Mouse (Mus musculus): ENCODE measurements around the gene Adrb1.

Adrb1 gene

DNA sequence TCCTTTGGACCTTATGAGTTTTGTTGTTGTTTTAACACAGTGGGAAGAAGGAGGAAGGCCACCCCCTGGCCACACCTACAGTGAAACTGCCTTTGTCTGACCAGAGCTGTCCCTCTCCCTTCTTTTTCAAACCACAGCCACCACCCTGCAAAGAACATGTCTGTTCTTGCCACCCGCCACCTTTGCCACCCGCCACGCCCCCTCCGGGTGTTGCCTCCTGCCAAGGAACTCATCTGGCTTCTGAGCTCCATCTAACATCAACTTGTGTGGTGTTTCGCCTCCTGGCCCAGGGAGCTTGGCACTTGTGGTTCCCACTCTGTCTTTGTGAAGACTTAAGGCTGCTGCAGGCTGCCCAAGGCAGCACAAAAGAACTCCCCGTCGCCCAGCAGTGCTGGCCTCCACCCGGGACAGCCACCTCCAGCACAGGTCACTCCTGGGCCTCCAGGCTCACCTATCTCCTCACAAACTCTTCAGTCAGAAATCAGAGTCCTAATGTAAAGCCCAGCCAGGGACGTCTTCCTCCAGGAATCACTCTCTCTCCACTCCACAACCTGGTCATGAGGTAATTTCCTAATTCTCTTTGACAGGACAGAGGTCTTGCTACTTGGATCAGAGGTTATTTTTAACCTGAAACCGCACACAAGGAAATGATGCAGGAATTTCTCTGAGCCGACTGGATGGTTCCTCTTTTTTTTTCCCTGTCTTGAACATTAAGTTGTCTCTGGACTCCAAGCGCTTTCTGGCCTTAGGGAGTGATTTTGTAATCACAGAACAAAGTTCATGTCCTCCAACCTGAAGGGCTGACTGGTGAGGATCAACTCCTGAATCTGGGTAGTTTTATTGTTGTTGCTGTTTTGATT is 18.5 kb upstream of the Adrb1 start:
- no peak for DNase-seq (ENCODE audit: low spot score)

DNA sequence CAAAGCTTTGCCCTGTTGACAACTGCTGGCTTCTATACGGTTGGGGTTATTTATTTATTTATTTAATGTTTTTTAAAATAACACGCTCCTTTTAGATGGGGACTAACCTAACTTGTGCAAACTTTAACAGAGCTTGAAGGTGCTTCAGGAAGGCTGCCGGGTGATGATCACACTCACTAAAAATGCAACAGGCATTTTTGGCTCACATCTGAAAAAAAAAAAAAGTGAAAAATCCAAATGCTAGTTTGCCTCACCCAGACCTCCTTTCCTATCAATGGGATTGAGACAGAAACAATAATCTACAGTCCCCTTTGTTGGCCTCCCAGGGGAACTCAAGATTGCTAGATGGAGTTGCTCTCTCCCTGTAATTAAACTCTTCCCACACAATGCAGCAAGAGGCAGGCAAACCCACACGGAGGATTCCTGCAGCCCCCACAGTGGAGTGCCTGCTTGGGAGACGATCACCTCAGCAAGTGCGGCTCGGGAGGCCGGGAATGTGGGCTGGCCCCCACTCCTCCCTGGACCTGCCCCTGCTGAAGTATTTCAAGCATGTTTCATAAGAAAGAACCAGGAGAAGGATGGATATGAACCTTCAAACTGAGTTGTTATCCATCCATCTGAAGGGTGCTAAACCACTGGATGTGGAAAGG is 16.8 kb upstream of the Adrb1 start:
- no peak for DNase-seq (ENCODE audit: low spot score)

DNA sequence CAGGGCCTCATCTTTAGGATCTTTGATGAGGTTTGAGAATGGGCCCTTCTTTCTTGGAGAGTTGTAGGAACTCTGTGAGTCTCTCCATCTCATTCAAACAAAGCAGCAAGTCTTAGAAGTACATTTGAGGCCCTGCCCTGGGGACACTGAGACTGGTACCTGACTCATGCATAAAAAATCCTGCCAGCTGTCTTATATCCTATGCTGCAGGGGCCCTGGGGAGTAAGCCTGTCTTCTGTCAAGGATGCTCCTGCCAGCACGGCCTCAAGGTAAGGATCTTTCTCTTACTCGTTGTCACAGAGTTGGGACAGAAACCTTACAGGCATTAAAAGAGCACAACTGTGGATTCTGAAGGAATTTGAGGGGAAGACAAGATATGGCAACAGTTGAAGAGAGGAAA is 13.2 kb upstream of the Adrb1 start:
- no peak for DNase-seq (ENCODE audit: low spot score)

DNA sequence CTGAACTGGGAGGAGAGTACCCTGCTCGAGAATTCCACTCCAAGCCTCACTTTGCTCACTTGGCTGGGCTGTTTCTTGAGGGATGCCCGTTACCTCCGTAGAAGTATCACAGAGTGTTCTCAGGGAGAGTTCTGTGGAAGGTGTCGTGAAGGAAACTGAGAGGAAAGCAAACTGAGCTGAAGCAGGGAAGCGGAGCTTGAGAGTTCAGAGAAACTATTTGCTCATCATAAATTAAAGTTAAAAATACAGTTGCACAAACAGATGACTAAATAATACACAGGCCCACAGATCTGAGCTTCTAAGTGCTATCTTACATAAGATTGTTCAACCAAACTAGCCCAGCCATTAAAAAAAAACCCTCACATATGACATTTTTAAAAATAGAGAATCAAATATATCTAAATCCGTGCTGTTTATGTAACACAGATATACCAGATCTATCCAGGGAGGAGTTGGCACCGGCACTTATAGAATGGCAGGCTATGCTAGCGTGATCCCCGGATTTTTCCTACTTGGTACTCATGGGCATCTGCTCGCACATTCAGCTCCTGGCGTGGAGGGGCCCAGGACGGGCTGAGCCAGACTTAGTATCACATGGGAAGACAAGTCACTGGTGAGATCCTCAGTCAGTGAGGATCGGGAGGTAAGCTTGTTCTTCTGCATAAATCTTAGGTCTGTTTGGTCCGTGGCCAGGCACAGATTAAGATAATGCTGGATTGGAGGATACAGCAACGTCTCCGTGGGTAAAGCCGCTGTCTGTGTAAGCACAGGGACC is 11.7 kb upstream of the Adrb1 start:
- DNase-seq (ENCODE audit: low spot score) = no peak

DNA sequence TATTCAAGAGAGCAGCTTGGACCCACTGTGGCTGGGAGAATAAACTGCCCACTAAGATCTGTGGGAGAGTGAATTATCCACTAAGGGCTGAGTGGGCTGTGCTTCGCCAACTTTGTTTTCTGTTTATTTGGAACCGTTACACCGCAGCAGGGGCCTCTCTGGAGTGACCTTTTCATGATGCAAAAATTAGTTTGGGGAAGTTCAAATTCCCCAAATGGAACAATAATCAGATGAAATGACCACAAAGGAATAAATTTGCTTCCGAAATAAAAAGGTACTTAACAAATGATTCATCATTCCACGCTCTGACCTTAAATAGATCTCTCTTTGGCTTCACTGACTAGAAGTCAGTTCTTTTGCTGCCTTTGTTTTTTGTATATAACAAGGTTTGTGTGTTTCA is 8.4 kb upstream of the Adrb1 start:
- DNase-seq (ENCODE audit: low spot score) = no peak

DNA sequence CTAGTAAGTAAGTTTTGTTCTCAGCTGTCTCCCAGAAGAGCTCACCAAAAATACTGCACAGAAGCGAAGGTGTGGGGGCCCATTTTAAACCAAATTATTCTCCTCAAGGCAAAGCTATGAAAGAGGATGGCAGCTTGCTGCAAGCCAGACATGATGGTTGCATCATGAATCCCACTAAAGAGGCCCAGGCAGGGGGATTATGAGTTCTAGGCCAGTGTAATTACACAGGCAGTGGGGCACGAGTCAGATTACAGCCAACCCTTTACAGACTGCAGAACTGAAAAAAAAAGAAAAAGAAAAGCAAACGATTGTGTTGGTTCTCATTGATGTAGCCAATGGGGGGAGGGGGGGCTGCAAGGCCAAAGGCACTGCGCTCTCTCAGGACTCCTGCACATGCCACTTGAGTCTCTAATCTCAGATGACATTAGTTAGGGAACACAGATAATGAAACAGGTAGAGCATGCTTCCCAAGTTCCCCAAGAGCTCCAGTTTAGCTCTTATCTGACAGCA is 7.3 kb upstream of the Adrb1 start:
- DNase-seq (ENCODE audit: low spot score) = no peak

DNA sequence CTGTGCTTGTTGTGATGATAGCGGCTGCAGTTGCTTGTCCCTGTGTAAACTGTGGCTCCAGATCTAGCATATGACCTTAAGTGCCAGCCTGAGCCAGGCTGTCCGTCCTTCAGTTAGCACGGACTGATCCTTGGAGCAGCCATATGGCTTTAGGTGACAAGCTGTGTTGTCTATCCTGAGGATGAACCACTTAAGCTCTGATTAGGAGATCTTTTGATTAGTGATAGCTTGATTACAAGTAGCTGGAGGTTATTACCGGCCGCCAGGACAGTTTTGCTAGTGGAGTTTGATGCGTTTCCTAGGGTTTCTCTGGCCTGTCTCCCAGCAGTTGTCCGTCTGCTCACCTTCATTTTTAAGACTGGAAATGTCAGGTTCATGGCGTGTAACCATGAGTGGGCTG is 4.0 kb upstream of the Adrb1 start:
- no peak for DNase-seq (ENCODE audit: low spot score)

DNA sequence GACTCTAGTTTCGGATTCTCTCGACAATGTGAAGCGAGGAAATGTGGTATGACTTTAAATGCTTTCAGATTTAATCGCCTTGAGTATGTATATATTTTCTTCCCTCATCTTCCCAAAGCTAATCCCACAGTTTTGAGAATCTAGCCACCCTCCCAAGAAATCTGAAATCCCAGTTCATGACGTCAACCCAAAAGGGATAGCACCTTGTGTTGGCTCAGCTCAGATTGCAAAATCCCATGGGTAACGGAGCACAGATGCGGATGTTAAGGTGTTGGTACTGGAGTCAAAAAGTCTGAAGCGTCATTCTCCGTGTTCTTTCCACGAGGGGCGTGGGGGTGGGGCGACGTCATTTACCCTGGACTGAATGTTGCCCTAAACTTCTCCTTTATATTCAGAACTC is 1.1 kb upstream of the Adrb1 start:
- DNase-seq (ENCODE audit: low spot score) = no peak

DNA sequence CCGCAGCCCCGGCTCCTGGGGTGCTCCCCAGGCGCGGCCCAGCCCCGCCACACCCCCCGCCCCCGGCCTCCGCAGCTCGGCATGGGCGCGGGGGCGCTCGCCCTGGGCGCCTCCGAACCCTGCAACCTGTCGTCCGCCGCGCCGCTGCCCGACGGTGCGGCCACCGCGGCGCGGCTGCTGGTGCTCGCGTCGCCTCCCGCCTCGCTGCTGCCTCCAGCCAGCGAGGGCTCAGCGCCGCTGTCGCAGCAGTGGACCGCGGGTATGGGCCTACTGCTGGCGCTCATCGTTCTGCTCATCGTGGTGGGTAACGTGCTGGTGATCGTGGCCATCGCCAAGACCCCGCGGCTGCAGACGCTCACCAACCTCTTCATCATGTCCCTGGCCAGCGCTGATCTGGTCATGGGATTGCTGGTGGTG is 300 bp downstream of the Adrb1 start:
- no peak for DNase-seq (ENCODE audit: low spot score)

DNA sequence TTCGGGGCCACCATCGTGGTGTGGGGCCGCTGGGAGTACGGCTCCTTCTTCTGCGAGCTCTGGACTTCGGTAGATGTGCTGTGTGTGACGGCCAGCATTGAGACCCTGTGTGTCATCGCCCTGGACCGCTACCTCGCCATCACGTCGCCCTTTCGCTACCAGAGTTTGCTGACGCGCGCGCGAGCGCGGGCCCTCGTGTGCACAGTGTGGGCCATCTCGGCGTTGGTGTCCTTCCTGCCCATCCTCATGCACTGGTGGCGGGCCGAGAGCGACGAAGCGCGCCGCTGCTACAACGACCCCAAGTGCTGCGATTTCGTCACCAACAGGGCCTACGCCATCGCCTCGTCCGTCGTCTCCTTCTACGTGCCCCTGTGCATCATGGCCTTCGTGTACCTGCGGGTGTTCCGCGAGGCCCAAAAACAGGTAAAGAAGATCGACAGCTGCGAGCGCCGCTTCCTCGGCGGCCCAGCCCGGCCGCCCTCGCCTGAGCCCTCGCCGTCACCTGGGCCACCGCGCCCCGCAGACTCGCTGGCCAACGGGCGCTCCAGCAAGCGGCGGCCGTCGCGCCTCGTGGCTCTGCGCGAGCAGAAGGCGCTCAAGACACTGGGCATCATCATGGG is 822 bp downstream of the Adrb1 start:
- DNase-seq (ENCODE audit: low spot score) = no peak

DNA sequence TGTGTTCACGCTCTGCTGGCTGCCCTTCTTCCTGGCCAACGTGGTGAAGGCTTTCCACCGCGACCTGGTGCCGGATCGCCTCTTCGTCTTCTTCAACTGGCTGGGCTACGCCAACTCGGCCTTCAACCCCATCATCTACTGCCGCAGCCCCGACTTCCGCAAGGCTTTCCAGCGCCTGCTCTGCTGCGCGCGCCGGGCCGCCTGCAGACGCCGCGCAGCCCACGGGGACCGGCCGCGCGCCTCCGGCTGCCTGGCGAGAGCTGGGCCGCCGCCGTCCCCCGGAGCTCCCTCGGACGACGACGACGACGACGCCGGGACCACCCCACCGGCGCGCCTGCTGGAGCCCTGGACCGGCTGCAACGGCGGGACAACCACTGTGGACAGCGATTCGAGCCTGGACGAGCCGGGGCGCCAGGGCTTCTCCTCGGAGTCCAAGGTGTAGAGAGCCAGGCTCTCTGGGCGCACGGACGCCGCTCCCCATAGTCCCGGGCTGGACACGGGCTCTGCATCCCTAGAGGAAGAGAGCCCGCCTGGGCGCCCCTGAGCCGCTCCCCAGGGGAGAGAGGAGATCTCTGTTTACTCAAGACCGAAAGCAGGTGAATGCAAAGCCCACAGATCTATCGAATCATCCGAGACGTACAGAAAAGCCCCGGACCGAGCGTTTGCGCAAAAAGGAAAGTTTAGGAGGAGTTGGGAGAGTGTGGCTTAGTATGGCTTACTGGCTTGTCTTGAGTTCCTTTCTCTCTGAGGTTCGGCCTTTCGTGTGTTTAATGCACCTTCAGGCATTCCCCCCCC is 1.5 kb downstream of the Adrb1 start:
- no peak for DNase-seq (ENCODE audit: low spot score)

DNA sequence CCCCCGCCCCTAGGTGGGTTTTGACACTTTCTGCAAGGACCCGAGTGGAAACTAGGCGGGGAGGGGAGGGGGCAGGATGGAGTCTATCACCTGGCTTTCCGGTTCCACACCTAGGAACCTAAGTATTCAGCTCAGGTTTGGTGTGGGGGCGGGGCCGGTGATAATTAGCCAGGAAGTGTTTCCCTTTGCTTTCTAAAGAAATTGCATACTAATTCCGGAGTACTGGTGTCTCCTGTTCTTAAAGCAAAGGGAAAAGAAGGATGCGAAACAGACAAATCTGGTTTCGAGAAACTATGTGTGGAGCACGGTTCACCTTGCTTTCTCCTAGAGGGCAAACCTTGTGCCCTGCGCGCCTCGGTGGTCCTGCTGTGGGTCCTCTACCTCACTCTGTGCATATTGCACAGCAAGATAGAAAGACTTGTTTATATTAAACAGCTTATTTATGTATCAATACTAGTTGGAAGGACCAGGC is 2.2 kb downstream of the Adrb1 start:
- no peak for DNase-seq (ENCODE audit: low spot score)

DNA sequence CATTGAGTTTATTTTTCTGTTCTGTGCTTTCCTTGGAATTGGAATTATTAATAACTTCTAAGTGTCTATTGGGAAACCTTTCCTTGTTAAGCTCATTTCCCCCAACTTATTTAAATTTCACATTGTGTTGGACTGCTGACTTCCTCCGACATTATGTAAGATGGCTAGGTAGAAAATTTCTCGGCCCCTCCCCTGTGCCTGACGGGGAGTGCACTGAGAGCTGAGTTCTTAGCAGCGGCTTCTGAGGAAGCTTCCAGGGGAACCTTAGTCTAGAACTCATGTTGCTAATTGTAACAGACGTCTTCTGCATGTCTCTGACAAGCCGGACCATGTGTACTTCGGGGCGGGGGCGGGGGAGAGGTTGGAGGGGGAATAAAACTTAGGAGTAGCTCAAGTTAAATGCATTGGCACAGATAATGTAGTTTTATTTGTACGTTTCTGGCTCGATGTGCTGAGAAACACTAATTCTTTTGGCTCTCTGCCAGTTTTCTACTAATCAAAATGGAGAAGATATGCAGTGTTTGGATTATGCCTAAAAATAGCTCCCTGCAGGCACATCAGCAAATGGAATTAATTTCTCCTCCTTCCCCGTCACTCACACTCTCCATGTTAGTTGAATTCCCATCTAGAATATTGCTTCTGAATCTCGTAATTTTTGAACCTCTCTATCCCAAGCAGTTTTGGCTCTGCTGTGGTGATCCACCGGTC is 5.3 kb downstream of the Adrb1 start:
- no peak for DNase-seq (ENCODE audit: low spot score)

DNA sequence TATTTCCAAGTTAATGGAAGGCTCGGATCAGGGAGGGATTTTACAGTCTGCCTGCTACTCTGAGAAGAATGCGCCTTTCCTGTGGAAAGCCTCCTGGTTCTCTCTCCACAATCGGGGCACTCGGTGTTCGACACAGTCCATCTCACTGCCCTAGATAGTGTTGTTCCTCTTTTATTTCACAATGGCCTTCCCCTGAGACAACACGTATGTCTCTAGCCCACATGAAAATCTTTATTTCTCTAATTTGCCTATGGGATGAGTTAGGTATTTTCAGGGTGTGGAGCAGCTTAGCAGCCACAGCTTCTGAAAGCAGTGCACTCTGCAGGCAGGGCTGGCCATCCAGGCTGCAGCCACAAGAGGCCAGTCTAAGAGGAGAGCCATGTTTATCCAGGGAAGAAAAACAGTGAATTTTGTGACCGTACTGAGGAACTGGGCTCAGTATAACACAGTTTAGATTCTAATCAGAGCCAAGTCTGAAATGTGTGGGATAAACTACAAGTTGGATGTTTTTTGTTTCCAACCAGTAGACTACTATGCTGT is 12.1 kb downstream of the Adrb1 start:
- DNase-seq (ENCODE audit: low spot score) = no peak

DNA sequence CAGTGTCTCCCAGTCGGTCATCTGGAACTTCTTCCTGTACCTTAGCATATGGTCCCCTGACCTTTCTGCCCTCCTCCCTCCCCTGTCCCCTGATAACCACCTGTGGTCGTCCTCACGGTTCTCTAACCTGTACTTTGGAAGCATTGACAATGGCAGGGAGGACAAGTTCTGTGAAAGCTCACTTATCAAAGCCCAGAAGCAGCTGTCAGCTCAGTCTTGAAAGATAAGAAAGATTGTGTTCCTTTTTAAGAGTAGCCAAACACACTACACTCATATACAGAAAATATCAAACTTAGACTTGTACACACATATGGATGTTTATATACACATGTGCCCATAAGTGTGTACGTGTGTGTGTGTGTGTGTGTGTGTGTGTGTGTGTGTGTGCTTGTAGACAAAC is 13.7 kb downstream of the Adrb1 start:
- DNase-seq (ENCODE audit: low spot score) = no peak

DNA sequence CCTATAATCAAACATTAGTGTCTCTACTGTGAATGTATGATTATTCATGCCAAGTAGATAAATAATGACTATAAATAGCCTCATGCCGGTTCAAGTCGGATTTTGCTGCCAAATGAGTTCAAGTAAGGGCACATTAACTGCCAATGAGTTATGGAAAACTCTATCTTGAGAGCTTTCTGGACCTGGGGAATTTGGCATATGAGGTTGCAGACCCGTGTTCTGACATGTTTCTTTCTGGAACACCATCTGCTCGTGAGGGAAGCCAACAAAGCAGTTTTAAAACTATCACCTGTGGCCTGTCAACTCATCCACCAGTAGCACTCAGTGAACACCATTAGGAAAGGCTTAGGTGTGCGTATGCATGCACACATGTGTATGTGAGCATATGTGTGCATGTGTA is 14.3 kb downstream of the Adrb1 start:
- no peak for DNase-seq (ENCODE audit: low spot score)

DNA sequence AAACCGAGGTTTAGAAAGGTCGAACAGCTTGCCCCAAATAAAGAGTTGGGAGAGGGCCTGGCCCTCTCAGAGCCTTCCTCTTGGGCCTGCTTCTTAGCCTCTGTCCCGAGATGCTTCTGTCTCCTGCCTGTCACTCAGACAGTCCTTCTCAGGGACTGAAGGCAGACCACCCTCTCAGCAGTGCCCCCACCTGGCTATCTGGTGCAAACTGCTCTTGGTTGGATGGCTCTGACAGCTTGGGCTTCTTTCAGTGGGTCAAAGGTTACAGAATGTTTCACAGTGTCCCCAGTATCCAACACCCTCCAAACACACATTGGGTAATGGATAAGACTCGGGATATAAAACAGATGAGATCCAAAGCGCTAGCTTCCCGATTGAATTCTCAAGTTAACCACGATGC is 23.1 kb downstream of the Adrb1 start:
- no peak for DNase-seq (ENCODE audit: low spot score)

DNA sequence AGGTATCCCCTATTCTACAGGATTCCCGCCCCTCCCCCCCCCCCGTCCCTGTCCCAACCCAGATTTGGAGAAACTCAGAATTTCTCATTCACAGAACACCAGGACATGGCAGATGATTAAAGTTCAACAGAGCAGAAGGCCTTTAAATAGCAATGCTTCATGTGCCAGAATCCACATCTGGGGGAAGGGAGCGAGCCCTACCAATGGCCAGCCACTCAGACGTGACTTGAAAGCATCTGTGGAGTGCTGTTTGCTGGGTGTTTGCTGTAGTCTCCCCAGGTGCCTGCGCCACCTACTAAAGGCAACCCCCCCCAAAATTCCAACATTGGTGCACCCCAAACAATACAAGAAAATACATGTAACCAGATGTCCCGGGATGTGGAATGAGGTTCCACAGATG is 23.5 kb downstream of the Adrb1 start:
- DNase-seq (ENCODE audit: low spot score) = no peak

DNA sequence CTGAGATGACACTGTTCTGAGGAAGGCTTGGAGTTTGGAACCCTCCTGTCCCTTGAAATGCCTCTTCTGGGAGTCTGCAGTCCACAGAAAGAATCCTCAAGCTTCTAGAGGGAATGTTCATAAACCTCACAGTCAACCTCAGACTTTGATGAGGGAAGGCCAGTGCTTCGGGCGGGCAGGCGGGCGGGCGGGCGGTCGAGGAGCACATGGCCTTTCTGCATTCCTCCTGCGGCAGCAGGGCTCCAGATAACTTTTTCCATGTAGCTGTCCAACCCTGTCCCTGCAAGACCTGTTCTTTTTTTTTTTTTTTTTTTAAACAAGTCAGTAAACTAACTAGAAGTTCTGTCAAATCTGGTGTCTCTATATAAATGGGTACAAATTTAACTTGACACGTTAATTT is 24.6 kb downstream of the Adrb1 start:
- DNase-seq (ENCODE audit: low spot score) = no peak

DNA sequence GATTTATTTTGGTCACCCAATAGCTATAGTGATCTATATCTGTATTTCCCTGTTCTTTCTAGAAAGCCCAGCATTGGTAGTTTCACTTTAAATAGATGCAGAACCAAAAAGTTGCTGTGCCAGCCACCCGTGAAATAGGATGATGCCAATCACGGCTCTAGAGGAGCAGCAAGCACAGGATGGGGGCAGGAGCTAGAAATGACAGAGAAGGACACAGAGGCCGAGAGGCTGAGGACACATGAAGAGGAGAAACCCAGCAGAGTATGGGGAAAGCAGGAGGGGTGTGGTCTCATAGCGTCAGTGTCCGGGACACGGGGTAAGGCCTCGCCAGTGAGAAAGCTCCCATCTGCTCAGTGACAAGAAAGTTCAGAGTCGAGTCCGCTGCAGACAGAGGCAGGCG is 25.9 kb downstream of the Adrb1 start:
- no peak for DNase-seq (ENCODE audit: low spot score)

DNA sequence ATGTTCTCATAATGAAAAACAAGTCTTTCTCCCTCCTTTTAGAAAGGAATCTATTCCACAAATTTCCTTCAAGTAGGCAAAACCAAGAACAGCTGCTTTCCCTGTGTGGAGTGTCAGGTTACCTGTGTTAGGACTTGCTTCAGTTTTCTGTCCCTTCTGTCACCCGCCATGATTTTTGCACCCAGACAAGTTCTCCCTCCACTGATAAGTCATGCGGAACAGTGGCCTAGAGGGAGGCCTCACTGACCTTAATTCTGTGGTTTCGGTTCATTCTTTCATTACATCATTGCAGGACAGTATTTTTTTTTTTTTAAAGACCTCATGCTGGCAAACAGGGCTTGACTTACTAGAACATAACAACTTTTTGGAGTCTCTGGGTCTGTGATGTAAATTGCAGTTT is 27.3 kb downstream of the Adrb1 start:
- no peak for DNase-seq (ENCODE audit: low spot score)

All from T-cell, adult 2 months (primary cell).